ENCODE assay signal across 24 mouse cellular contexts in the genomic region with DNA sequence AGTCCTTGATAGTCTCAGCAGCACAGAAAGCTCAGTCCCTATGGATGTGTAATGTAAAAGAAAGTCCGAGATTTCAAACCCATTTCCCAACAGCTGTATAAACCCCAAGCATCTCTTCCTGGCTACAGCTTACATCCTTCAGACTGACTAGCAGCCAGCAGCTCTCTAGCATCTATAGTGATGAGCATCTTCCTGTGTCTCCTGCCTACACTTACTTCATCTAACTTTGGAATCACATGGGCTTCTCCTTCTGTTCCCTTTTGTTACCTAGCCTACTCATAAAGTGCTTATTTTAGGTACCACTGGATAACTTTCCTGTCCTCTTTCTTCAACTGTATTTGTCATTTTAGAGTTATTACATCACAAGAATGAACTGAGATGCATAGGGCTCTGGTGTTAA.
A peak's percentile ranks its signal among the peaks of the same experiment; 100 is the strongest.
DNase-seq lines count a peak whose midpoint lies in the region; ATAC-seq lines count a peak whose summit lies in the region.
"Had no signal": no experiment of that assay in that cellular context is flagged by ENCODE, and none has a peak within 500 bp of the region (broad histone marks: within the 10 kb centered on the region; RNA-seq: fewer than 3 reads in every experiment).

No protein-coding gene starts in this region.

- no peak for ATAC-seq in embryonic facial prominence, embryonic 14.5 days (ENCODE audit: low read depth)
- ATAC-seq in cerebellum, adult (ENCODE audit: insufficient number of reproducible peaks, low FRiP score, low TSS enrichment), result no peak
- ATAC-seq: activated CD4-positive, CD25-positive, alpha-beta regulatory T cell, adult 4 months; forebrain, embryonic 14.5 days; forebrain, postnatal 0 days; hindbrain, postnatal 0 days; inflammation-experienced regulatory T-cells, adult 6 months; intestine, embryonic 16.5 days had no signal

- H3K27ac ChIP-seq in embryonic facial prominence, embryonic 14.5 days (replicated peaks; ENCODE audit: low read depth, low read length), result no peak overlapping the region
- no peak overlapping the region for H3K27ac ChIP-seq in embryonic facial prominence, embryonic 10.5 days (replicated peaks)
- H3K27ac ChIP-seq: embryonic facial prominence, embryonic 15.5 days; heart, embryonic 15.5 days; hindbrain, embryonic 14.5 days; hindbrain, postnatal 0 days had no signal

- H3K36me3 ChIP-seq in embryonic facial prominence, embryonic 14.5 days (ENCODE audit: control insufficient read depth, insufficient read depth, low read length), result no peaks in the 10 kb centered on the region
- no peaks in the 10 kb centered on the region for H3K36me3 ChIP-seq in embryonic facial prominence, embryonic 10.5 days (replicated peaks)
- H3K36me3 ChIP-seq: embryonic facial prominence, embryonic 15.5 days; heart, embryonic 12.5 days; heart, embryonic 15.5 days had no signal

- 77% methylated on average over 1 of the region's 1 CpGs for WGBS in embryonic facial prominence, embryonic 14.5 days
- 97% methylated on average over 1 of the region's 1 CpGs for WGBS in embryonic facial prominence, embryonic 10.5 days

- no peak overlapping the region for H3K4me3 ChIP-seq in embryonic facial prominence, embryonic 14.5 days (ENCODE audit: low read depth, low read length)
- no peak overlapping the region for H3K4me3 ChIP-seq in embryonic facial prominence, embryonic 10.5 days
- H3K4me3 ChIP-seq: embryonic facial prominence, embryonic 15.5 days; heart, embryonic 12.5 days; heart, embryonic 15.5 days had no signal

- no peaks in the 10 kb centered on the region for H3K27me3 ChIP-seq in embryonic facial prominence, embryonic 14.5 days (replicated peaks; ENCODE audit: control insufficient read depth, insufficient read depth, low read length)
- H3K27me3 ChIP-seq in embryonic facial prominence, embryonic 10.5 days (replicated peaks; ENCODE audit: low read depth, poor library complexity, severe bottlenecking), result no peaks in the 10 kb centered on the region
- H3K27me3 ChIP-seq: embryonic facial prominence, embryonic 15.5 days; heart, embryonic 12.5 days; heart, embryonic 15.5 days had no signal

- peak; percentile 40 for DNase-seq in embryonic facial prominence, embryonic 14.5 days (ENCODE audit: low spot score)
- DNase-seq in embryonic facial prominence, embryonic 10.5 days (ENCODE audit: low spot score), result no peak
- peak; percentile 53 for DNase-seq in left cerebral cortex, adult 11 months (ENCODE audit: low spot score)
- DNase-seq in left cerebral cortex, adult 18-20 months (ENCODE audit: low spot score in 2 of 2), result no peak
- peak; percentile 87 for DNase-seq in brain, adult 2 months (ENCODE audit: low read depth, low spot score)
- DNase-seq: adrenal gland, adult 8-10 months; adrenal gland, postnatal 25 days; cerebellum, adult 11 months; cerebellum, adult 2 months; cerebellum, adult 9-11 months; cerebellum, postnatal 25 days; embryo, embryonic 11 days; forebrain, postnatal 0 days; gastrocnemius, postnatal 25 days had no signal

- no peak overlapping the region for H3K4me2 ChIP-seq in embryonic facial prominence, embryonic 14.5 days (ENCODE audit: low read depth, low read length)
- H3K4me2 ChIP-seq: embryonic facial prominence, embryonic 15.5 days; heart, embryonic 12.5 days; heart, embryonic 15.5 days; hindbrain, embryonic 14.5 days had no signal

- H3K4me1 ChIP-seq in embryonic facial prominence, embryonic 14.5 days (ENCODE audit: control insufficient read depth, insufficient read depth, low read length), result no peaks in the 10 kb centered on the region
- H3K4me1 ChIP-seq in embryonic facial prominence, embryonic 10.5 days, result no peaks in the 10 kb centered on the region
- H3K4me1 ChIP-seq: embryonic facial prominence, embryonic 15.5 days; heart, embryonic 12.5 days; heart, embryonic 15.5 days had no signal

- peaks cover 11% of the 10 kb centered on the region for H3K9me3 ChIP-seq in embryonic facial prominence, embryonic 14.5 days (ENCODE audit: control insufficient read depth, low read length)
- H3K9me3 ChIP-seq in embryonic facial prominence, embryonic 10.5 days, result peaks cover 12% of the 10 kb centered on the region; the same call in 1 of the 2 replicates
- H3K9me3 ChIP-seq: embryonic facial prominence, embryonic 15.5 days had no signal

- no peak overlapping the region for H3K9ac ChIP-seq in embryonic facial prominence, embryonic 14.5 days (ENCODE audit: low read depth, low read length)
- H3K9ac ChIP-seq: embryonic facial prominence, embryonic 15.5 days; forebrain, postnatal 0 days; heart, embryonic 12.5 days; heart, embryonic 15.5 days; hindbrain, embryonic 14.5 days had no signal

Comparison
In these comparisons a context has a peak if more than half of its experiments do, and no peak if none do; other contexts are left out.
1. DNase-seq: peak in embryonic facial prominence, embryonic 14.5 days (single experiment), left cerebral cortex, adult 11 months (single experiment) and brain, adult 2 months (single experiment); none in embryonic facial prominence, embryonic 10.5 days (single experiment) and left cerebral cortex, adult 18-20 months (0 of 2).